Mouse (Mus musculus): ENCODE measurements around the gene Zfp951.
"Not testable (repeated sequence)": the region's sequence is repeated elsewhere in the genome, so short reads cannot be mapped to it uniquely, and the experiment has no call there.

Gene Zfp951

DNA sequence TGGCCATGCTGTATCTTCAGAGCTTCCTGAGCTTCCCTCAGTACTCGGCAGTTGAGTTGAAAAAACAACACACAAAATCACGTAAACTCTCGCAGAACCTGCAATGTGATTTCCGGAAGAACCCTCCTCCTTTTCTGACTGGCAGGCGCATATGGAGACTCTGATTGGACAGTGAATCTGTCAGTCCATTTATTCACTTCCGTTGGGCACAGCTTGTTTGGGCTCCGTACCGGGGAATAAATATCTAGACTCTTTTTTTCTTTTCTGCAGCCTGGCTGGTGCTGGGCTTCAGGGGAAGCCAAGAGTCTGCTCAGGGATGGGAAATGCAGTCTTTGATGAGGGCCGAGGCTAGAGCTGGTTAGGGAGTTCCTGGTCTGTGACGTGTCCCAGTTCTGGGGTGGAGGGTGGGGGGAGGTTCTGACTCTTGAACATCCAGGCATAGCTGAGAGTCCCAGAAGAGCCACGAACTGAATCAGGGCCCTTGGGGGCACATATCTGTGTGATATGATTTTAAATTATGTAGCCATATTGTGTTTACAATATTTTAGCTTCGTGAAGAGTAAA, at the start of gene Zfp951:
TSS of gene Zfp951 (minus strand) at position 109 of the 564 bp plus-strand sequence.
- DNase-seq: peak; percentile 86

DNA sequence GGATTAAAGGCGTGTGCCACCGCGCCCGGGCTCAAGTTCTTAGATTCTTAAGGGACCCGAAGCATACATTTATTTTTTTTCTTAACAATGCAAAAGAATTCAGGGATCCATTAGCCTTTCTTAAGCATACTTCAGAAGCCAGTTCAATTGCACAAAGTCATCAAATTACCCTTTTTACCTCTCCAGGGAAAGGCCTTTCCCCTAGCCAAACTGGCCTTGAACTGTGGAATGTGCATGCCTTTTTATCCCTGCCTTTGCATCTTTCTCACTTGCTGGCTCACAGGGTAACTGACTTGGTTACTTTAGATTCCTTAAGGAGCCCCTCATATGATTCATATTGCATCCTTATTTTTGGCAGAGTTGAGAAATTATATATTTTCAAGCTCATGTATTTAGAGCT, 46.7 kb upstream of the Zfp951 start:
- not testable (repeated sequence) for DNase-seq

DNA sequence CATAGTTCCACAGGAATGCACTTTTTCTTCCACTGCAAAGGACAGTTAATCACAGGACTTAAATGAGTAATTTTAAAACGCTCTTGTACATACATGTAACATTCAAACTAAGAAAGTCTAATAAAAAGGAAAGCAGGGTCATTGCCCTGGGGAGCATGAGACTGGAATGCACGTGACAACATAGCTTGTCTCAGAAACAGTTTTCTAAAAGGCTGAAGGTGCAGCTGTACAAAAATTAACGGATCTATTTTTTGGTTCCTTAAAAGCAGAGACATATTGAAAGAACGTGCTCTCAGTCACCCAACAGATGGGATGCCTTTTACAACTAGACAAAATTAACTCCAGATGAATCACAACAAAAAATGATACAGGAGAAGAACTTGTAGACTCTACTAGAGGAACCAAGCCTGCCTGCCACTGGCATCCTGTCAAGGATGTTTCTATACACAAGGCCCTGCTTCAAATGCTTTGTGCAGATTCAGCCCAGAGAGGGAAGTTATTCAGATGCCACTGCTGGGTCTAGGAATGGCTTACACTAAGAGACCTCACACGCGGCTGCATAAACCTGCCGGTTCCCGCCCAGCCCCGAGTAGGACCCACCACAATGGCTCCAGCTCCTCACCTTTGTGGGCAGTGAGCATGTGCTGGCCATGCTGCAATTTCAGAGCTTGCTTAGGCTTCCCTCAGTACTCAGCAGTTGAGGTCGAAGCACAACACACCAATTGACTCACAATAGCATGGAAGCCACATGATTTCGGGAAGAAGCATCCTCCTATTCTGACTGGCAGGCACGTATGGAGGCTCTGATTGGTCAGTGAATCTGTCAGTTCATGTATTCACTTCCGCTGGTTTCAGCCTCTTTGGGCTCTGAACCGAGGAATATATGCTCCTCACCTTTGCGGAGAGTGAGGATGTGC, 567 bp downstream of the Zfp951 start:
- DNase-seq: not testable (repeated sequence)

DNA sequence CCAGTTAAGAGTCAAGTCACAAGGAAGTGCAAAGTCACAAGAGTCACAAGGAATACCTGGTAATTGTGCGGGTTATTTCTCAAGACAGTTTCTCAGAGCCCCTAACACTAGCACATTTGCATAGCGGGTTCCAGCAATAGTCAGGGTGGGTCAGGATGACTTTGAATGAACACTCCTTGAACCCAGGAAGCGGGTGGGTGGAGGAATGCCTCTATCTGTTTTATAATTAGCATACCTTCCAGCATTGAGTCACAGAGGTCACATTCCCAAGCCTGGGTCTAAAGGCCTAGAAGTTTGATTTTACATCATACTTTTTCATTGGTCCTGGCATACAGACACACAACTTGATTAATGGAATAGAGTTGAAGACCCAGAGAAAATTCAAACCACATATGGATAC, 5.3 kb downstream of the Zfp951 start:
- DNase-seq: not testable (repeated sequence)

DNA sequence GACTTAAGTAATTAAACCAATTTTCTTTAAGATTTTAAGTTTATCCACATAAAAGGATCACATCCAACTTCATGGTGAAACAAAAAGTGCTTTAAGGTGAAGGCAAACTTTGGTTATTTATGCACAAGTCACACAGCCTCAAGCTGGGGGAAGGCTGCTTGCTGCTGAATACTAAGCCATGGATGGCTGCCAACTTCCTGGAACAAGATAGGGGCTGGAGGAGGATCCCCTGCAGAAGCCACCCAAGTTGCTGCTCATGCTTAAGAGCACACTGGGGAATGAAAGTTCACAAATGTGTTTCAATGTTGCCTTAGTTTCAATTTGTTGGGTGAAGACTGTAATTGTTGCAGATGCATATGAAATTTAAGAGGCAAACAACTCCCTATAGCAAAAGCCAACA, 26.5 kb downstream of the Zfp951 start:
- no peak for DNase-seq

DNA sequence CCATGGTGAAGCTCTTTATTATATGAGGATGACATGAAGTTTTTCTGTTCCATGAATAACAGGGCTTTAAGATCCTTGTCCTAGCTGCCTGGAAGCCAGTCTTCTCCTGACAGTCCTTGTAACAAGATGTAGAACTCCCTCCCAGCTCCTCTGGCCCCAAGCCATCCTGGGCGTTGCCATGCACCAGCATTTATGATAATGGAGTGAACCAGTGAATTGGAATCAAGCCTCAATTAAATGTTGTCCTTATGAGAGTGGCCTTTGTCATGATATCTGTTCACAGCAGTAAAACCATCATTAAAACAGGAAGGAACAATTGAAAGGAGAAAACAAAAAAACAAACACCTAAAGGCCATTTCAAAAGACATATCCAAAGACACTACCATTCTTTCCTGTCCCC, 30.3 kb downstream of the Zfp951 start:
- no peak for DNase-seq

DNA sequence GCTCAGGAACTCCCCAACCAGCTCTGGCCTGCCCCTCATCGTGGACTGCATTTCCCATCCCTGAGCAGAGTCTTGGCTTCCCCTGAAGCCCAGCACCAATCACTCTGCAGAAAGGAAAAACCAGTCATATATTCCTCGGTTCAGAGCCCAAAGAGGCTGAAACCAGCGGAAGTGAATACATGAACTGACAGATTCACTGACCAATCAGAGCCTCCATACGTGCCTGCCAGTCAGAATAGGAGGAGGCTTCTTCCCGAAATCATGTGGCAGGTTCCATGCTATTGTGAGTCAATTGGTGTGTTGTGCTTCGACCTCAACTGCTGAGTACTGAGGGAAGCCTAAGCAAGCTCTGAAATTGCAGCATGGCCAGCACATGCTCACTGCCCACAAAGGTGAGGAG, 89.7 kb downstream of the Zfp951 start:
- not testable (repeated sequence) for DNase-seq
